Mouse (Mus musculus) bone marrow, adult 2 months (tissue): ENCODE results near the gene Fgr. TPM values are rescaled to one million over a fixed set of nuclear protein-coding genes. Genes with fewer than 3 reads are reported as not detected.

ENCODE experiments used
- H3K27ac ChIP-seq: fragments of 200-500 bp; 2 replicates; pipeline ENCODE4 v1.5.1; 2012; ENCODE audit warnings: low read depth, mild to moderate bottlenecking, control low read depth, inconsistent platforms, low read length; ENCODE audit not compliant: control insufficient read depth, poor library complexity, insufficient read depth
- H3K4me1 ChIP-seq: fragments of 200-500 bp; 2 replicates; pipeline ENCODE4 v1.6.1; 2011; ENCODE audit warnings: low read length; ENCODE audit not compliant: control insufficient read depth, insufficient read depth
- H3K4me3 ChIP-seq: fragments of 200-500 bp; replicated peaks from 2 replicates; pipeline ENCODE3; 2011; ENCODE audit warnings: mild to moderate bottlenecking, low read depth, low read length, control low read depth; ENCODE audit not compliant: control insufficient read depth
- CTCF ChIP-seq: fragments of 200-500 bp; IDR thresholded peaks from 2 replicates; pipeline ENCODE4 v1.5.1; 2011; ENCODE audit warnings: low read length, control low read depth; ENCODE audit not compliant: control insufficient read depth, insufficient read depth
- POLR2A ChIP-seq: fragments of 200-500 bp; IDR thresholded peaks from 2 replicates; pipeline ENCODE4 v1.6.1; 2011; ENCODE audit warnings: low read depth, mild to moderate bottlenecking, control low read depth, low read length, borderline replicate concordance; ENCODE audit not compliant: control insufficient read depth
- WGBS: fragments of 180-500 bp; shearing (Covaris S2); methylation state at CpG from one replicate; pipeline ENCODE4 v1.1.7; 2018; 5-methylcytosine and 5-hydroxymethylcytosine counted together
- polyA plus RNA-seq: library from polyadenylated mRNA; stranded (reverse); fragments of >200 nt; gene quantifications from 2 replicates; pipeline ENCODE4 v1.2.4, GENCODE M21; 2011; ENCODE audit warnings: low replicate concordance; ENCODE audit not compliant: missing spikeins, insufficient read depth, insufficient read length

Gene Fgr
- polyA plus RNA-seq, 1 experiment, result 53.3 TPM

DNA sequence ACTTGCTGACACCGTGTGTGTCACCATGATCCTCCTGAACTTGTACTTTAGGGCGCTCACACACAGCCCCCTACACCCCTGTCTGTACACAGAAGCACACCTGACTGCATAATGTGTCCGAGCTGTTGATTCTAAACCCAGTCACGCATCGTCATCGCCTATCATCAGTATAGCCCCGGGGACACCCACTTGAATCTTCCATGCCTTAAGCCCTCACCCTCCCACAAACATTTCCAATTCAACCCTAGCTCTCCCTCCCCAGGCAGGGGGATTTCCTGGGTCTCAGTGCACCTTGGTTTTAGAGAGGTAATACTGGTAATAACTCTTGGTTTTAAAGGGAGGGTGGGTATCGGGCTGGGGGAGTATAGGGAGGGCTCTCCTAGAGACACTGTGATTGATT, 709 bp upstream of the Fgr start:
- WGBS, result 72% methylated on average over 8 of the region's 8 CpGs
- Histone ChIP-seq H3K27ac (peak overlapping the region; percentile 92; the same call in 1 of the 2 replicates), H3K4me3 (peak overlapping the region; percentile 5), H3K4me1 (peaks cover 12% of the 10 kb centered on the region)
- TF ChIP-seq CTCF (no peak), POLR2A (no peak)

DNA sequence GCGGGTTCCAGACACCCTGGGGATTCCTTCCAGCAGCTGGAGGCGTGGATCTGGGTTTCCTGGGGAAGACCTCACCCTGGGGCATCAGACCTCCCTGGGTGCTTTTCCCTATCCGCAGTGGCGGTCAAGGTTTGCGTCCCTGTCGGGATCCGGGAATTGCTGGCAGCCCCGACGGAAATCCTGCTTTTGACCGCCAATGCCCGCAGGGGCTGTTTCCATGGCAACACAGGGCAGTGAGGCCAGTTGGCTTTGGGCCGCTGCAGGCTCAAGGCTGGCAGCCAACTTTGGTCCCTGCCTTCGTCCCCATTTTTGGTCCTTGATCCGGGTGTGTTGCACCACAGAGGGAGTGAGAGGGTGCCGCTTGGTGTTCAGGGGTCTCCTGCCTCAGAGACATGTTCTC, 1.0 kb downstream of the Fgr start:
- Histone ChIP-seq H3K27ac (peak overlapping the region; percentile 92), H3K4me3 (peak overlapping the region; percentile 82), H3K4me1 (peaks cover 14% of the 10 kb centered on the region)
- TF ChIP-seq CTCF, result no peak
- peak; percentile 42; the same call in 1 of the 2 replicates for TF ChIP-seq POLR2A
- WGBS, result 6% methylated on average over 15 of the region's 15 CpGs

DNA sequence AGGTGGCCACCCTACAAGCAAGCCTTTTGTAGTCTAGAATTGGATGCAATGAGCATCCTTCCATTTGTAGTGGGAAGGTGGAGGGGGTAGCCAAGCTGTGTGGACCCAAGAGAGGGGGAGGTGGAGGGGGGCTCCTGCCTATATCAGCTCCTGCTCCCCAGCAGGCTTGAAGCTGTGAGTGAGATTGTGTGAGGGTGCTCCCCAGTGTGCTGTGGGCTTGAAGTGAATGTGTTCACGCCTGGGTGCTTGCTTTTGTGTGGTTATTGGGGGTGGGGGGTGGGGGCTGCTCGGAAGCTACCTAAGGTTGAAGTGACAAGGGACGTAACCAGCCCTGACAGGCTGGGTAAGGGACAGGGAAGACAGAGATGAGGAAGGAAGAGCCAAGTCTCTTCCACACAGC, 1.9 kb downstream of the Fgr start:
- Histone ChIP-seq H3K4me1 (peaks cover 14% of the 10 kb centered on the region), H3K27ac (peak overlapping the region; percentile 84), H3K4me3 (peak overlapping the region; percentile 82)
- TF ChIP-seq CTCF (no peak), POLR2A (no peak)
- WGBS, result 10% methylated on average over 3 of the region's 3 CpGs

DNA sequence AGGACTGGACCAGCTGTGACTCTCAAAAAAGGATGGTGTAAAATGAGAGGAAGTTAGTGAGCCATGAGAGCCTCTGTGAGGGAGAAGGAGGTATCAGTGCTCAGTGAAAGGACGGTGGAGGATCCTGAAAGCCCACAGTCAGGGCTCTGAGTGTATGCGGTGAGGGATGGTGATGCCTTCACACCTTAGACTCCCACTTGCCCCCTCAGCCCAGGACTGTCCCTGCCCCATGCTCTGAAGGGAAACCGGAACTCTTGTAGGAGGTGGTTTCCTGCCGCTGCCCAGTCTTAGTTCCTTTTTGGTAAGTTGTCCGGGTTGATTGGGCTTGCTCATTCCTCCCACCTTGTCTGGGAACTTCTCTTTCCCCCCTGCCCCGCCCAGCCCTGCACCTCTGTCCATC, 2.8 kb downstream of the Fgr start:
- Histone ChIP-seq H3K4me1 (peaks cover 14% of the 10 kb centered on the region), H3K27ac (peak overlapping the region; percentile 84), H3K4me3 (peak overlapping the region; percentile 82)
- WGBS, result 2% methylated on average over 6 of the region's 6 CpGs
- TF ChIP-seq POLR2A, result no peak
- TF ChIP-seq CTCF, result no peak

DNA sequence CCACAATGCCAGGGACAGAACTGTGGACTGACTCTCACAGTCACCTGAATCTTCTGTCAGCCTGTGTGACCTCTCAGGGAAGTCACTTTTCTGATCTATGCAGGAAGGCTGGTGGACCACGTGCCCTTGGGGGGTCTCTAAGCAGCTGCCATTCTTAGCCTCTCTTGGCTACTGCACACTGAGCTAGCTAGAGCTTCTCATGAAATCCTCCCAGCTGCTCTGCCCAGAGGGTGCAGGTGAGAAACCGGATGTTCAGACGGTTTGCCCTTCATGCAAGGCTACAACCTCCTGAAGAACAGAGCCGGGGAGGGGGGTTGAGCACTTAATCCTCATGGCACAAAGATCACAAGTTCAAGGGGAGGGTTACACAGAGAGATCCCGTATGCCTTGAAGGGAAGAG, 3.7 kb downstream of the Fgr start:
- TF ChIP-seq CTCF, result no peak
- TF ChIP-seq POLR2A, result no peak
- Histone ChIP-seq H3K27ac (peak overlapping the region; percentile 84), H3K4me1 (peaks cover 8% of the 10 kb centered on the region; the same call in 1 of the 2 replicates), H3K4me3 (peak overlapping the region; percentile 82)
- WGBS, result 11% methylated on average over 5 of the region's 5 CpGs

DNA sequence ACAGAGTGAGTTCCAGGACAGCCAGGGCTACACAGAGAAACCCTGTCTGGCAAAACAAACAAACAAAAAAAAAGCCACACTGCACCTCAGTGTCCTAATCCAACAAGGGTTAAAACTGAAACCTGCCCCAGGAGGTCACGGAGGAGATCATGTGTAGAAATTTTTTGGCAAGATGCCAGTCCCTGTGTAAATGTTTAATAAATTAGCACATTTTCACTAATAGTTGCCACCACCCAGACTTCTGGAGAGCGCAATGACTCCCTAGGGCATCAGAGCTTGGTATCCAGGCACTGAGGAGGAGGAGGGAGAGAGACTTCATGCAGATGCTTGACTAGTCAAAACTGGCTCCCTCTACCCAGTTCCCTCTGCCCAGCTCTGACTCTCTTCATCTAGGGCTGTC, 5.3 kb downstream of the Fgr start:
- TF ChIP-seq POLR2A, result no peak
- no peak for TF ChIP-seq CTCF
- WGBS, result 54% methylated on average over 2 of the region's 2 CpGs
- Histone ChIP-seq H3K4me1 (peaks cover 6% of the 10 kb centered on the region; the same call in 1 of the 2 replicates), H3K27ac (no peak overlapping the region), H3K4me3 (no peak overlapping the region)

DNA sequence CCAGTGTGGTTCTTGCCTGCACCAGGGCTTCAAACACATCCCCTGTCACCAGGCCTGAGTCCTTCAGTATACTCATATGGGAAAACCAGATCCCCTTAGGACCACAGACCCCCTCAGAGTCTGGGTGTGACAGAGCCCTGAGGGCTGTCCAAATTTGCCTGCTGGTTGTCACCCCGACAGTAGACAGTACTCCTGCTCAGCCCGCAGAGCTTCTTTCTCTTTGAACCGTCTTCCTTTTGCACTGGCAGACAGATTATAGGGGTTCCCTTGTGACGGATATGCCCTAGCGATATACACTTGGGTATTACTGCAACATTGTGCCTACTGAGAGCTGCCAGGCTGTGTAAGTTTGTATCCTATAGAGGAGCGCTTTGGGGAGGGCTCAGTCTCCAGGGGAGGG, 7.7 kb downstream of the Fgr start:
- no peak overlapping the region for H3K4me3 ChIP-seq
- peak overlapping the region; percentile 32 for H3K27ac ChIP-seq
- WGBS, result 65% methylated on average over 6 of the region's 6 CpGs
- TF ChIP-seq CTCF (no peak), POLR2A (no peak)
- peaks cover 5% of the 10 kb centered on the region; the same call in 1 of the 2 replicates for H3K4me1 ChIP-seq

DNA sequence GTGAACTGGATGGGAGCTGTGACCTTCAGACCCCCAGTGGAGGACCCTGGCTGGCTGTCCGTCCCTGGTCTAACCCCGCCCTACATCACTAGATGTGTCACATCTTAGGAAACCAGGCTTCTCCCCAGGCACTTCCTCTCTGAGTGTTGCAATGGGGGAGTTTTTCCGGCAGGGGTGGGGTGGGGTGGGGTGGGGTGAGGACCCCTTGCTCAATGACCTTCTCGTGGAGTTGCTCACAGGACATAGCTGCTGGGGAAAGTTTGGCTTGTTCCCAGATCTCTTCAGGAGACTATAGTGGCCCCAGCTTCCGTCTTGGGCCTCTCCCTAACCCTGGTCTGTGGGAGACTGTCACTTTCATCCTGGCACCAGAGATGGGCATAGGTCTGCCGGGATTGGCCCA, 9.1 kb downstream of the Fgr start:
- TF ChIP-seq POLR2A (no peak), CTCF (no peak)
- H3K4me1 ChIP-seq, result peaks cover 5% of the 10 kb centered on the region; the same call in 1 of the 2 replicates
- peak overlapping the region; percentile 16 for H3K4me3 ChIP-seq
- 12% methylated on average over 6 of the region's 6 CpGs for WGBS
- H3K27ac ChIP-seq, result peak overlapping the region; percentile 91

DNA sequence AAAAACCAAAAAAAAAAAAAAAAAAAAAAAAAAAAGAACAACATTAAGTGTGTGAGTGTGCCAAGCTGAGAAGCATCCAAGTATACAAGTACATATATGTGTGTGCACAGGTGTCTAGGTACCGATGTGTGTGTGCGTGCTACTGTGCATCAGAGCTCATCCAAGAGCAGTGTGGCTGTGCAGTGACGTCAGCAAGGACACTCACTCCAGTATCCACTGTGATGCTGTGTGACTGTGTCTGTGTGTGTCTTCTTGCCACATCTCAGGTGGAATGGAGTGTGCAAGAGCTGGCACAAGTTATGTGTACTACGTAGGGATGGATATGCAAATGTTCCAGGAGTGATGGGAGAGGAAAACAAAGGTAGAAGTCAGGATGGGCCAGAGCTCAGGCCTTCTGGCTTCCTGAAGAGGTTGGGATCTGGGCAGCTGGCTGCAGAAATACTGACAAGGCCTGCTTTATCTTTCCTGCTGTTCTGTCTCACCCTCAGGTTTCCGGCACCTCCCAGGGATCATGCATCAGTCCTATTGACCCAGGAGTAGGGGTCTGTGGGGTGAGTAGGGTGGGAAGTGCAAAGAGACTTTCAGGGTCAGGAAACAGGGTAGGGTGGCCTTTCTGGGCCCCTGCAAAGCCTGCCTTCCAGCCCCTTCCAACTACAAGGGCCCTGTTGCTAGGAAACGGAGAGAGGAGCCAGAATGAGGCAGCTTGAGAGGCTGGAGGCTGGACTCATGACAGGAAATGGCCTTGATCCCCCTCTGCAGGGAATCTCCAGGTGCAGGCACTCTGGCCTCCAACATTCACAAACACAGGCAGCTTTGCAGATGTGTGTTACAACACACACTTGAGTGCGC, 10.0 kb downstream of the Fgr start:
- Histone ChIP-seq H3K4me1 (peaks cover 4% of the 10 kb centered on the region; the same call in 1 of the 2 replicates), H3K4me3 (peak overlapping the region; percentile 31)
- 71% methylated on average over 7 of the region's 7 CpGs for WGBS

More for the DNA sequence above, 10.0 kb downstream of the Fgr start:
- no peak for TF ChIP-seq POLR2A
- TF ChIP-seq CTCF, result no peak
- peak overlapping the region; percentile 16 for H3K27ac ChIP-seq
